In genomic region chr17:34118873-34119248, GRCm38 (mm10) we compare ENCODE assay signal across 8 mouse cellular contexts. TPM values are rescaled to one million over a fixed set of nuclear protein-coding genes. Genes with fewer than 3 reads are reported as not detected.
DNase-seq lines count a peak whose midpoint lies in the region; ATAC-seq and TF ChIP-seq lines count a peak whose summit lies in the region.

No protein-coding gene starts in this region.

- intact Hi-C loops in heart, postnatal 14 days (cut with DNase I), result loop anchor here (5.0 to 10.0 kb wide), 3 partner anchors 87 to 1126 kb away; partner anchors contain the start of genes Ddx39b, Rxrb and Slc39a7

- H3K4me3 ChIP-seq in heart, embryonic 16.5 days (ENCODE audit: low read length), result peak overlapping the region; percentile 94
- peak overlapping the region; percentile 59 to 98 for H3K4me3 ChIP-seq in MEL (ENCODE audit: control insufficient read depth in 1 of 2, insufficient read depth in 1 of 2, low read depth in 2 of 2, low read length in 2 of 2)
- peak overlapping the region; percentile 100 for H3K4me3 ChIP-seq in hindbrain, embryonic 10.5 days
- H3K4me3 ChIP-seq in midbrain, embryonic 10.5 days, result peak overlapping the region; percentile 99

- WGBS in heart, embryonic 16.5 days, result under 1% methylated on average over 38 of the region's 38 CpGs
- under 1% methylated on average over 38 of the region's 38 CpGs for WGBS in hindbrain, embryonic 10.5 days
- WGBS in midbrain, embryonic 10.5 days, result 0% methylated on average over 38 of the region's 38 CpGs

- TF ChIP-seq POLR2A in MEL (IDR thresholded peaks at IDR 0.05; ENCODE audit: control insufficient read depth in 1 of 2, insufficient read depth in 1 of 2, low read depth in 1 of 2, low read length in 2 of 2, poor library complexity in 1 of 2), result no peak

- H3K79me2 ChIP-seq in MEL (ENCODE audit: control insufficient read depth, insufficient read depth, low read length, poor library complexity), result peaks cover 84% of the 10 kb centered on the region

- no peak for TF ChIP-seq EP300 in MEL (IDR thresholded peaks at IDR 0.05; ENCODE audit: low read depth in 1 of 2, low read length in 2 of 2)

- peak; percentile 5 for ATAC-seq in heart, embryonic 16.5 days (replicated peaks; ENCODE audit: extremely low read depth, insufficient read depth, low FRiP score)

- TF ChIP-seq RAD21 in MEL (IDR thresholded peaks at IDR 0.05; ENCODE audit: low read depth, low read length), result no peak

- no peaks in the 10 kb centered on the region for H3K27me3 ChIP-seq in heart, embryonic 16.5 days (ENCODE audit: control insufficient read depth, insufficient read depth, low read length)
- H3K27me3 ChIP-seq in MEL (ENCODE audit: control insufficient read depth in 1 of 2, insufficient read depth in 2 of 2, low read length in 2 of 2), result no peaks in the 10 kb centered on the region
- H3K27me3 ChIP-seq in hindbrain, embryonic 10.5 days (ENCODE audit: insufficient read depth, poor library complexity, severe bottlenecking), result no peaks in the 10 kb centered on the region
- no peaks in the 10 kb centered on the region for H3K27me3 ChIP-seq in midbrain, embryonic 10.5 days (ENCODE audit: low read depth, poor library complexity, severe bottlenecking)

- peak overlapping the region; percentile 77 for H3K27ac ChIP-seq in heart, embryonic 16.5 days (ENCODE audit: low read length)
- H3K27ac ChIP-seq in MEL (ENCODE audit: control insufficient read depth, low read depth, low read length), result peak overlapping the region; percentile 76
- H3K27ac ChIP-seq in hindbrain, embryonic 10.5 days, result peak overlapping the region; percentile 100
- peak overlapping the region; percentile 99 for H3K27ac ChIP-seq in midbrain, embryonic 10.5 days (replicated peaks)

- DNase-seq in heart, postnatal 14 days, result no peak
- no peak for DNase-seq in MEL (ENCODE audit: low read depth, low spot score)
- DNase-seq in hindbrain, embryonic 10.5 days (ENCODE audit: low spot score), result no peak
- DNase-seq in midbrain, embryonic 10.5 days (ENCODE audit: low spot score), result no peak
- no peak for DNase-seq in thymus, postnatal 0 days (ENCODE audit: low spot score)
- DNase-seq in urinary bladder, postnatal 4 days (ENCODE audit: low spot score in 2 of 2), result no peak
- no peak for DNase-seq in ovary, adult 18-20 months (ENCODE audit: low spot score)

- H3K36me3 ChIP-seq in heart, embryonic 16.5 days (ENCODE audit: control insufficient read depth, insufficient read depth), result peaks cover 33% of the 10 kb centered on the region
- peaks cover 19 to 30% of the 10 kb centered on the region in 2 experiments for H3K36me3 ChIP-seq in MEL (ENCODE audit: control insufficient read depth in 1 of 2, insufficient read depth in 2 of 2, low read length in 2 of 2)
- H3K36me3 ChIP-seq in hindbrain, embryonic 10.5 days, result peaks cover 58% of the 10 kb centered on the region
- peaks cover 55% of the 10 kb centered on the region for H3K36me3 ChIP-seq in midbrain, embryonic 10.5 days

- peak overlapping the region; percentile 91 for H3K9ac ChIP-seq in heart, embryonic 16.5 days (ENCODE audit: low read length)
- peak overlapping the region; percentile 95 for H3K9ac ChIP-seq in MEL (ENCODE audit: control insufficient read depth, low read depth, low read length, poor library complexity, severe bottlenecking)

- H3K4me2 ChIP-seq in heart, embryonic 16.5 days (ENCODE audit: low read depth, low read length), result peak overlapping the region; percentile 82

- no peak for TF ChIP-seq CTCF in MEL (IDR thresholded peaks at IDR 0.05 in 2 of 3, conservative IDR thresholded peaks at IDR 0.05 in 1 of 3; ENCODE audit: control insufficient read depth in 1 of 3, insufficient read depth in 1 of 3, low read depth in 2 of 3, low read length in 3 of 3, poor library complexity in 1 of 3, severe bottlenecking in 1 of 3)

- H3K9me3 ChIP-seq in heart, embryonic 16.5 days (replicated peaks; ENCODE audit: control insufficient read depth, low read length), result no peaks in the 10 kb centered on the region
- H3K9me3 ChIP-seq in MEL (replicated peaks; ENCODE audit: insufficient read depth, low read length), result no peaks in the 10 kb centered on the region
- no peaks in the 10 kb centered on the region for H3K9me3 ChIP-seq in hindbrain, embryonic 10.5 days
- no peaks in the 10 kb centered on the region for H3K9me3 ChIP-seq in midbrain, embryonic 10.5 days (replicated peaks)

- peaks cover 19% of the 10 kb centered on the region for H3K4me1 ChIP-seq in heart, embryonic 16.5 days (ENCODE audit: control insufficient read depth, insufficient read depth, low read length)
- H3K4me1 ChIP-seq in MEL (ENCODE audit: control insufficient read depth in 1 of 2, insufficient read depth in 2 of 2, low read length in 2 of 2), result peaks cover 0 to 4% of the 10 kb centered on the region in 2 experiments; a peak in 1 of 4 replicates
- H3K4me1 ChIP-seq in hindbrain, embryonic 10.5 days (replicated peaks), result peaks cover 33% of the 10 kb centered on the region
- H3K4me1 ChIP-seq in midbrain, embryonic 10.5 days, result peaks cover 46% of the 10 kb centered on the region

TF ChIP-seq in MEL, 35 proteins besides CTCF, POLR2A, EP300 and RAD21:
- TF ChIP-seq MYC (IDR thresholded peaks at IDR 0.05; ENCODE audit: low read depth, low read length) (0 out of 2 replicates have a peak, but pooled peaks have one; percentile 17), ELF1 (IDR thresholded peaks at IDR 0.05; ENCODE audit: low read depth, low read length) (no peak), SIN3A (IDR thresholded peaks at IDR 0.05; ENCODE audit: low read length) (peak; percentile 88; the same call in 1 of the 2 replicates), MYB (IDR thresholded peaks at IDR 0.05; ENCODE audit: low read depth, low read length) (no peak)

RNA-seq across cellular contexts. Expression of gene H2-DMa, which starts 0.5 kb away (rescaled TPM):
- 10.9 and 13.8 TPM in 2 replicates for polyA plus RNA-seq in heart, embryonic 16.5 days (2015; fragmentation: Nextera tagmentation; extraction: Ambion mirVana)
- total RNA-seq in heart, postnatal 14 days (2021), result 1 to 10 TPM; 3.5 to 4.0 TPM
- total RNA-seq in MEL (2012; rRNA removed), result 26.1 and 38.3 TPM in 2 replicates
- polyA plus RNA-seq in MEL (2012; ENCODE audit: insufficient read depth in 1 of 2, insufficient read length in 2 of 2, low read depth in 1 of 2, low replicate concordance in 2 of 2, missing spikeins in 1 of 2), result 10 to 100 TPM in 1 of 2 experiments, not detected in 1; 38.7 TPM
- 5.8 and 7.7 TPM in 2 replicates for polyA plus RNA-seq in hindbrain, embryonic 10.5 days (2016; fragmentation: Nextera tagmentation; extraction: Ambion mirVana)
- polyA plus RNA-seq in midbrain, embryonic 10.5 days (2016; fragmentation: Nextera tagmentation; extraction: Ambion mirVana), result 6.4 and 9.5 TPM in 2 replicates
- polyA plus RNA-seq in thymus, postnatal 0 days (2015; fragmentation: Nextera tagmentation; extraction: Ambion mirVana), result 113 and 114 TPM in 2 replicates

RNA-seq across cellular contexts. Expression of gene Brd2, which starts 3.6 kb away (rescaled TPM):
- polyA plus RNA-seq in heart, embryonic 16.5 days (2015; fragmentation: Nextera tagmentation; extraction: Ambion mirVana), result 69.4 and 71.9 TPM in 2 replicates
- total RNA-seq in heart, postnatal 14 days (2021), result 10 to 100 TPM; 93.2 to 99.4 TPM
- total RNA-seq in MEL (2012; rRNA removed), result 97.2 and 99.5 TPM in 2 replicates
- polyA plus RNA-seq in MEL (2012; ENCODE audit: insufficient read depth in 1 of 2, insufficient read length in 2 of 2, low read depth in 1 of 2, low replicate concordance in 2 of 2, missing spikeins in 1 of 2), result 100 to 1,000 TPM; 189 to 252 TPM
- 131 and 135 TPM in 2 replicates for polyA plus RNA-seq in hindbrain, embryonic 10.5 days (2016; fragmentation: Nextera tagmentation; extraction: Ambion mirVana)
- polyA plus RNA-seq in midbrain, embryonic 10.5 days (2016; fragmentation: Nextera tagmentation; extraction: Ambion mirVana), result 126 and 137 TPM in 2 replicates
- 98.3 and 107 TPM in 2 replicates for polyA plus RNA-seq in thymus, postnatal 0 days (2015; fragmentation: Nextera tagmentation; extraction: Ambion mirVana)

RNA-seq across cellular contexts. Expression of gene H2-DMb2, which starts 24.2 kb away (rescaled TPM):
- 2.5 and 6.1 TPM in 2 replicates for polyA plus RNA-seq in heart, embryonic 16.5 days (2015; fragmentation: Nextera tagmentation; extraction: Ambion mirVana)
- 1 to 10 TPM in 1 of 2 experiments, under 1 TPM in 1; 0.96 to 1.6 TPM for total RNA-seq in heart, postnatal 14 days (2021)
- total RNA-seq in MEL (2012; rRNA removed), result 0.77 and 0.82 TPM in 2 replicates
- polyA plus RNA-seq in MEL (2012; ENCODE audit: insufficient read depth in 1 of 2, insufficient read length in 2 of 2, low read depth in 1 of 2, low replicate concordance in 2 of 2, missing spikeins in 1 of 2), result 1 to 10 TPM in 1 of 2 experiments, not detected in 1; 1.5 TPM
- 0.11 and 0.24 TPM in 2 replicates for polyA plus RNA-seq in hindbrain, embryonic 10.5 days (2016; fragmentation: Nextera tagmentation; extraction: Ambion mirVana)
- polyA plus RNA-seq in midbrain, embryonic 10.5 days (2016; fragmentation: Nextera tagmentation; extraction: Ambion mirVana), result 0.12 TPM in 1 of 2 replicates, not detected in the other
- polyA plus RNA-seq in thymus, postnatal 0 days (2015; fragmentation: Nextera tagmentation; extraction: Ambion mirVana), result 57.8 and 62.9 TPM in 2 replicates

RNA-seq across cellular contexts. Expression of gene H2-Oa, which starts 26.7 kb away (rescaled TPM):
- polyA plus RNA-seq in heart, embryonic 16.5 days (2015; fragmentation: Nextera tagmentation; extraction: Ambion mirVana), result 0.97 and 3.1 TPM in 2 replicates
- total RNA-seq in heart, postnatal 14 days (2021), result under 1 TPM; 0.33 to 0.54 TPM
- total RNA-seq in MEL (2012; rRNA removed), result 2.2 and 2.6 TPM in 2 replicates
- polyA plus RNA-seq in MEL (2012; ENCODE audit: insufficient read depth in 1 of 2, insufficient read length in 2 of 2, low read depth in 1 of 2, low replicate concordance in 2 of 2, missing spikeins in 1 of 2), result 1 to 10 TPM in 1 of 2 experiments, not detected in 1; 3.9 TPM
- 0.80 and 0.82 TPM in 2 replicates for polyA plus RNA-seq in hindbrain, embryonic 10.5 days (2016; fragmentation: Nextera tagmentation; extraction: Ambion mirVana)
- polyA plus RNA-seq in midbrain, embryonic 10.5 days (2016; fragmentation: Nextera tagmentation; extraction: Ambion mirVana), result 0.37 and 0.50 TPM in 2 replicates
- polyA plus RNA-seq in thymus, postnatal 0 days (2015; fragmentation: Nextera tagmentation; extraction: Ambion mirVana), result 55.0 and 57.1 TPM in 2 replicates

RNA-seq across cellular contexts. Expression of gene H2-DMb1, which starts 34.0 kb away (rescaled TPM):
- polyA plus RNA-seq in heart, embryonic 16.5 days (2015; fragmentation: Nextera tagmentation; extraction: Ambion mirVana), result 2.3 and 4.0 TPM in 2 replicates
- total RNA-seq in heart, postnatal 14 days (2021), result 1 to 10 TPM; 1.4 to 1.8 TPM
- not detected in 2 replicates for total RNA-seq in MEL (2012; rRNA removed)
- polyA plus RNA-seq in MEL (2012; ENCODE audit: insufficient read depth in 1 of 2, insufficient read length in 2 of 2, low read depth in 1 of 2, low replicate concordance in 2 of 2, missing spikeins in 1 of 2), result under 1 TPM in 1 of 2 experiments, not detected in 1; 0.67 TPM
- polyA plus RNA-seq in hindbrain, embryonic 10.5 days (2016; fragmentation: Nextera tagmentation; extraction: Ambion mirVana), result 0.30 and 0.98 TPM in 2 replicates
- polyA plus RNA-seq in midbrain, embryonic 10.5 days (2016; fragmentation: Nextera tagmentation; extraction: Ambion mirVana), result 0.39 TPM in 1 of 2 replicates, not detected in the other
- polyA plus RNA-seq in thymus, postnatal 0 days (2015; fragmentation: Nextera tagmentation; extraction: Ambion mirVana), result 39.8 and 42.2 TPM in 2 replicates
